Mouse (Mus musculus) ES-Bruce4 (cell line): ENCODE data around the gene Zfp51. TPM values are rescaled to one million over a fixed set of nuclear protein-coding genes. Genes with fewer than 3 reads are reported as not detected.
"Not testable (repeated sequence)": the region's sequence is repeated elsewhere in the genome, so short reads cannot be mapped to it uniquely, and the experiment has no call there.

Experiments used
- H3K27ac ChIP-seq: 2 replicates; pipeline ENCODE4 v1.5.1; 2012; ENCODE audit warnings: low read length, inconsistent platforms; ENCODE audit not compliant: insufficient read depth
- H3K27me3 ChIP-seq: 2 replicates; pipeline ENCODE4 v1.6.1; 2012; ENCODE audit warnings: mild to moderate bottlenecking, low read length, inconsistent platforms; ENCODE audit not compliant: control insufficient read depth, poor library complexity, insufficient read depth, severe bottlenecking
- H3K36me3 ChIP-seq: 2 replicates; pipeline ENCODE4 v1.6.1; 2012; ENCODE audit warnings: inconsistent platforms, mild to moderate bottlenecking, low read length, moderate library complexity; ENCODE audit not compliant: control insufficient read depth, poor library complexity, insufficient read depth, severe bottlenecking
- H3K4me1 ChIP-seq: one replicate; pipeline ENCODE4 v1.8.1; 2011; ENCODE audit warnings: low read length; ENCODE audit not compliant: control insufficient read depth, insufficient read depth
- H3K4me3 ChIP-seq: 2 replicates; pipeline ENCODE4 v1.5.1; 2011; ENCODE audit warnings: low read depth, mild to moderate bottlenecking, low read length
- H3K9ac ChIP-seq: 2 replicates; pipeline ENCODE4 v1.6.1; 2012; ENCODE audit warnings: low read depth, mild to moderate bottlenecking, inconsistent platforms; ENCODE audit not compliant: poor library complexity, severe bottlenecking
- H3K9me3 ChIP-seq: replicated peaks from 2 replicates; pipeline ENCODE4 v1.6.1; 2012; ENCODE audit warnings: mild to moderate bottlenecking, low read length, inconsistent platforms; ENCODE audit not compliant: control insufficient read depth, poor library complexity, insufficient read depth, severe bottlenecking
- CTCF ChIP-seq: IDR thresholded peaks from one replicate; pipeline ENCODE4 v1.8.1; 2011; ENCODE audit warnings: low read depth, low read length
- EP300 ChIP-seq: IDR thresholded peaks from 2 replicates; pipeline ENCODE4 v1.6.1; 2011; ENCODE audit warnings: low read depth, low read length; ENCODE audit not compliant: insufficient read depth
- POLR2A ChIP-seq: IDR thresholded peaks from one replicate; pipeline ENCODE4 v1.8.1; 2011; ENCODE audit warnings: low read length; ENCODE audit not compliant: insufficient read depth
- polyA plus RNA-seq: library from polyadenylated mRNA; stranded (reverse); fragments of >200 nt; gene quantifications from 2 replicates; pipeline ENCODE4 v1.2.4, GENCODE M21; 2011; ENCODE audit warnings: low read depth; ENCODE audit not compliant: missing spikeins, insufficient read depth, insufficient read length

Zfp51 gene
- 14.5 and 18.2 TPM in 2 replicates for polyA plus RNA-seq

DNA sequence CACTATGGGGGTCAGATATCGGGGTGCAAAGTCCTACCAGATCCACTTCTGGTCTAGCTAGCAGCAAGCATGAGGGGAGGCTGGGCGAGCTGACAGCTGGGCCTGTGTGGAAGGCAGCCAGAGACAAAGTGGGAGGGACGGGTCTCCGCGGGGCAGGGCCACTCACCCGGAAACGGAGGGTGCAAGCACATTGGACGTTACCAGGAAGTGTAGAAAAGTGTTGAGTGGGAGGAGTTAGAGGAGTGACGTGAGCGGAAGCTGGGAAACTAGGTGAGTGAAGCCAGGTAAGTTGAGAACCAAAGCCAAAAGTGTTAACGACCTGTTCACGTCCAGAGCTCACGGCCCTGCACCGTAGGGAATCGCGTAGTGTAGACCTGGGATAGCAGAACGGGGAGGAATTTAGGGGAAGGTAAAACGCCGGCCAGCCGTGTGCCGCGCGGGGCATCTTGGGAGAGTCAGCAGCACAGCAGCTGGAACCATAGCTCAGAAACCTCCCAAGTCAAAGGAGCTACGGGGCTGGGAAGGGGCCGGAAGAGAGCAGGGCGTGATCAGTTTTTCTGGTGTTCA is at the start of gene Zfp51:
TSS of gene Zfp51 (plus strand) at position 237 of the 567 bp plus-strand sequence.
- no peaks in the 10 kb centered on the region; the same call in 1 of the 2 replicates for H3K27me3 ChIP-seq
- TF ChIP-seq CTCF (no peak), EP300 (0 out of 2 replicates have a peak, but pooled peaks have one; percentile 21), POLR2A (peak; percentile 53)
- H3K4me1 ChIP-seq, result no peaks in the 10 kb centered on the region
- H3K4me3 ChIP-seq, result peak within 1 kb of the TSS; percentile 92
- no peaks in the 10 kb centered on the region for H3K9me3 ChIP-seq
- H3K9ac ChIP-seq, result peak within 1 kb of the TSS; percentile 40
- peak within 1 kb of the TSS; percentile 90 for H3K27ac ChIP-seq
- no peaks in the 10 kb centered on the region; the same call in 1 of the 2 replicates for H3K36me3 ChIP-seq

- Histone ChIP-seq H3K9me3 (no peaks in the 10 kb centered on the region), H3K4me3 (peak within 1 kb of the TSS; percentile 93), H3K9ac (peak within 1 kb of the TSS; percentile 6; the same call in 1 of the 2 replicates), H3K27me3 (no peaks in the 10 kb centered on the region), H3K27ac (peak within 1 kb of the TSS; percentile 49; the same call in 1 of the 2 replicates), H3K4me1 (peaks cover 2% of the 10 kb centered on the region), H3K36me3 (no peaks in the 10 kb centered on the region)
- TF ChIP-seq POLR2A (no peak), EP300 (0 out of 2 replicates have a peak, but pooled peaks have one; percentile 25), CTCF (peak; percentile 29)
Observed at GRCm38 (mm10) chr17:21422664-21423599, 27.2 kb upstream of the Zfp51 start, which contains the start of gene Zfp54. Zfp54 (plus strand) TSS chr17:21423227.

GRCm38 (mm10) chr17:21438806-21439400 is 11.3 kb upstream of the Zfp51 start:
- not testable (repeated sequence) for H3K27me3 ChIP-seq, H3K4me1 ChIP-seq, H3K9me3 ChIP-seq, H3K9ac ChIP-seq, H3K4me3 ChIP-seq, H3K36me3 ChIP-seq
- peak overlapping the region; percentile 78 for H3K27ac ChIP-seq

DNA sequence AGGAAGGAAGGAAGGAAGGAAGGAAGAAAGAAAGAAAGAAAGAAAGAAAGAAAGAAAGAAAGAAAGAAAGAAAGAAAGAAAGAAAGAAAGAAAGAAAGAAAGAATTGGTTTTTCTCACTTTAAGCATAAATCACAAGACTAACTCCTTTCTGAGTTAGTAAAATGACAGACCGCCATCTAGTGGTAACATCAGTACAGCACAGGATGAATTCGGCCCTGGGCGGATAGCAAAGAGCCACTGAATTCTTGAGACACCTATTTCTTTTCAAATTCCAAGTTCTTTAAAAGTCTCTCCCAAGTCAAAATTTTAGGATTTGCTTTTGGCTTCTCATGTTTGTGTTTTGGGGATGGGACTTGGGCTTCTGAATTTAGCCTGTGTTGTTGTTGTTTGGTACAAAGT is 505 bp upstream of the Zfp51 start:
- Histone ChIP-seq H3K27ac (0 out of 2 replicates have a peak overlapping the region, but pooled peaks have one; percentile 14), H3K27me3 (no peaks in the 10 kb centered on the region; the same call in 1 of the 2 replicates), H3K4me1 (no peaks in the 10 kb centered on the region), H3K36me3 (no peaks in the 10 kb centered on the region; the same call in 1 of the 2 replicates), H3K4me3 (peak overlapping the region; percentile 92), H3K9me3 (no peaks in the 10 kb centered on the region), H3K9ac (peak overlapping the region; percentile 40)
- no peak for TF ChIP-seq EP300
- no peak for TF ChIP-seq CTCF
- TF ChIP-seq POLR2A, result no peak

GRCm38 (mm10) chr17:21463550-21463949 is 13.4 kb downstream of the Zfp51 start:
- H3K27ac ChIP-seq, result no peak overlapping the region
- no peaks in the 10 kb centered on the region for H3K4me1 ChIP-seq
- H3K36me3 ChIP-seq, result peaks cover 11% of the 10 kb centered on the region
- no peak for TF ChIP-seq CTCF
- no peak for TF ChIP-seq EP300
- no peak for TF ChIP-seq POLR2A
- no peaks in the 10 kb centered on the region; the same call in 1 of the 2 replicates for H3K9me3 ChIP-seq
- H3K27me3 ChIP-seq, result no peaks in the 10 kb centered on the region
- no peak overlapping the region for H3K9ac ChIP-seq
- H3K4me3 ChIP-seq, result no peak overlapping the region
